Mouse (Mus musculus) bone marrow macrophage, adult 2 months (primary cell): ENCODE data around the gene Glis1.

ENCODE experiments used
- CTCF ChIP-seq: IDR thresholded peaks from 2 replicates; pipeline ENCODE4 v1.5.1; 2012; ENCODE audit warnings: low read depth, mild to moderate bottlenecking, low read length, moderate library complexity
- POLR2A ChIP-seq: IDR thresholded peaks from 2 replicates; pipeline ENCODE4 v1.6.1; 2012; ENCODE audit warnings: mild to moderate bottlenecking, low read depth, low read length, borderline replicate concordance

DNA sequence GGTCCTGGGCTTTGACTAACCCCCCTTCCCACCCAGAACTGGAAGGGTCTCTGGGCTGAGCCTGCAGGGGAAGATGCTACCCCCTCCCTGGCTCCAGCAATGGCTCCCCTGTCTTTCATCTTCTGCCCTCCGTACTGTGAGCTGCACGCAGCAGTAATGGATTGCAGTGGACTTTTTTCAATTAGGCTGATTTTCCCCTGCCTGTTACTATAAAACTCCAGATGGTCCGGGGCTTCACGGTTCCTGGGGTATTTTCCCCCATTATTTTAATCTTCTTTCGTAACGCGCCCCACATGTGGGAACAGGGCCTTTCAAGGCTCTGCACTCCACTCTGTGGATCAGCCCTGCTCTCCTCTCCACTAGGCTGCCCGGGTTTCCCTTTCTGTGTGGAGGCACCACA, 175.4 kb downstream of the Glis1 start:
- TF ChIP-seq POLR2A (no peak), CTCF (no peak)
